Mouse (Mus musculus): ENCODE measurements around the gene Olfr1391.
"Not testable (repeated sequence)": the region's sequence is repeated elsewhere in the genome, so short reads cannot be mapped to it uniquely, and the experiment has no call there.

The Olfr1391 gene

GRCm38 (mm10) chr11:49322442-49322841, at the start of gene Olfr1391:
Gene Olfr1391 (plus strand): TSS chr11:49322742.
- DNase-seq (ENCODE audit: low read depth, low spot score): no peak

DNA sequence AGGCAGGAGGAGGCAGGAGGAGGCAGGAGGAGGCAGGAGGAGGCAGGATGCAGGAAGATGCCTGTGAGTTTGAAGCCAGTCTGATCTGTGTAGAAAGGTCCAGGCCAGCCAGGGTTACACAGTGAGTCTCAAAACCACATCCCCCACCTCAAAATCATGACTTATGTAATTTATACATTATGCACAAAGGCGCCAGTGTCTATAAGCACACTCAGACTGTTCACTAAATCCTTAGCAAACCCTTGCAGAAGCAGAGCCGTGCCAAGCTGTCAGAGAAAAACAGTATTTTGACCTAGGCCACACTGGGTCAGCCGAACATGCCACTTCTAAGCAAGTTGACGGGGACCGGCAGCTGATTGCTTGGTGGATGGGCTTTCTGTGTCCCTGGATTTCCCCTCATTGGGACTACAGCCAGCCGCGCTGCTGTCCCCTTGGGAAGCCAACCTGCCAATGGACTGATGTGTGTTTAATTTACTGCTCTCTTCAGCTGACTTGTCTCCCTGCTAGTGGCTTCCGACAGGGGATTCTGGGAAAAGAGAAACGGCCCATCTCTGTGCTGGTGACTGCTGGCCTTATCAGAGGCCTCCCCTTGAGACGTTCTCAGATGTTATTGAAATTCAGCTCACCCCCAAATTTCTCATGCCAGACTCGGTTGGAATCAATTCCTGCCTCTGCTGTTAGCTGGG, 48.6 kb upstream of the Olfr1391 start:
- DNase-seq (ENCODE audit: low read depth, low spot score): no peak

DNA sequence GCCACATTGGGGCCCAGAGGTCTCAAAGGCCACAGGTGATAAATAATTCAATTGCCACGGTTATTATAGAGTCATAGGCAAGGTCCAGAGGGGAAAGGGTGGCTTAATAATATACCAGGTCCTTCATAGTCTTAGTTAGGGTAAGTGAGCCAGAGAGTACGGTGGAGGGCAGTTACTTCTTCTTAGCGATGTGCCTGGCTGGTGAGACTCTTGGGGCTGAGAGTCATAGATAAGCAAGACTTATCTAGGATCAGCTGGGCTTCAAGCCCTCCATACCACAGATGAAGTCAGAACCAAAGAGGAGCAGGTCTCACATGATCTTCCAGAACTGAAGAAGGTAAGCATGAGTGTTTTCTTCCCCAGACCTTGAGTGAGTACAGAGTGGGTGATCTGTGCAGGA, 44.3 kb upstream of the Olfr1391 start, which contains the start of gene Olfr1393:
Gene Olfr1393, plus strand, starts transcription at position 83 of the 400 bp plus-strand sequence.
- no peak for DNase-seq (ENCODE audit: low read depth, low spot score)

- DNase-seq (ENCODE audit: low read depth, low spot score): not testable (repeated sequence)
Measured at GRCm38 (mm10) chr11:49284982-49285381, 37.6 kb upstream of the Olfr1391 start, which contains the start of gene Olfr1392. Gene Olfr1392 (plus strand): TSS chr11:49285282.

DNA sequence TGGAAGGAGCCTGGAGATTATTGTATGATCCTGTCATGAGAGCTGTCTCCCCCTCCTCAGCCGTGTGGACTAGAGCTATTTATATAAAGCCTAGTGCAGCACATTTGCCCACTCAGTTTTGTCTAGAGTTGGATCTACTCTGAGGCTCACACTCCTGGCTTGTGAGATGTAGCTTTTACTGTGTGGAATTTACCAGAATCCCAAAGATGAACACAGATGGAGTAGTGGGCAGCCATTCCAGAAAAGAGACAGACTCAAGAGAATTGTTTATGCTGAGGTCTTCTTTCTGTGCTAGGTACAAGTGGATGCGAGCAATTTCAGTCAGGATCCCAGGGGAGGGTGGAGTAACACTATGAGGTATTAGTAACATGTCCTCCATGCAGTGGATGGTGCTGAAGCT, 35.3 kb upstream of the Olfr1391 start:
- DNase-seq (ENCODE audit: low read depth, low spot score): no peak

DNA sequence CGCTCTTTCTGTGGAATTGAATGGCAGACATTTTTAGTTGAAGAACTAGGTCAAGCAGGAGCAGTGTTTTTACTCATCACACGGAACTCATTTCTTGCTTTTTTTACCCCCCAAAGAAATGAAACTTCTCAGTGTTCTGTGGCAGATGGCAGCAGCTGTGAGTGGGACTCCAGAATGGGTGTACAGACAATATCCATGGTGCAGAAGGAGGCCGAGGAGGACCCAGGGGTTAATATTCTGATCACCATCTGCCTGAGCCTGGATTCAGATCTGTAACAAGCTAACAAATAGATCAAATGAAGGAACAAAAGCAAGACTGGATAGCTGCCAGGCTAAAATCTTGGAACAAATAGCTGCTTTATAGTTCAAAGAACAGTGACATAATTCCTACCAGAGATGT, 29.8 kb upstream of the Olfr1391 start:
- no peak for DNase-seq (ENCODE audit: low read depth, low spot score)

GRCm38 (mm10) chr11:49304441-49304840, 18.1 kb upstream of the Olfr1391 start, which contains the start of gene Olfr10:
Gene Olfr10 (plus strand): TSS chr11:49304741.
- no peak for DNase-seq (ENCODE audit: low read depth, low spot score)

DNA sequence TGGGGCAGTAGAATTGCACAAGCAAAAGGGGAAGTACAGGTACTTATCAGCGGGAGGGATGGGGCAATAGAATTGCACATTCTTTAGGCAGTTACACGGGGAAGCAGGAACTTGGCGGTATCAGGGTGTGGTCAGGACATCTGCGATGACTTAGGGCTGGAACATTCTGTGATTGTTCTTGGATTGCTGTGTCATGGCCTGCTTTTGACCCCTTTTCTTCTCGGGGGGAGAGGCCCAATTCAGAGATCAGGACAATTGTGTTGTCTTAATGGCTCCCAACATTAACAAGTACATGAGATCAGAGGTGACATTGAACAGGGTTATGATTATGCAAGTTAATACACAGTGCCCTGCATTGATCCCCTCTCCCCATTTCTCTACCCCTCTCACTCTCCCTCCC, 14.0 kb upstream of the Olfr1391 start:
- DNase-seq (ENCODE audit: low read depth, low spot score): not testable (repeated sequence)

- no peak for DNase-seq (ENCODE audit: low read depth, low spot score)
Measured at GRCm38 (mm10) chr11:49326726-49327125, 4.2 kb downstream of the Olfr1391 start.

DNA sequence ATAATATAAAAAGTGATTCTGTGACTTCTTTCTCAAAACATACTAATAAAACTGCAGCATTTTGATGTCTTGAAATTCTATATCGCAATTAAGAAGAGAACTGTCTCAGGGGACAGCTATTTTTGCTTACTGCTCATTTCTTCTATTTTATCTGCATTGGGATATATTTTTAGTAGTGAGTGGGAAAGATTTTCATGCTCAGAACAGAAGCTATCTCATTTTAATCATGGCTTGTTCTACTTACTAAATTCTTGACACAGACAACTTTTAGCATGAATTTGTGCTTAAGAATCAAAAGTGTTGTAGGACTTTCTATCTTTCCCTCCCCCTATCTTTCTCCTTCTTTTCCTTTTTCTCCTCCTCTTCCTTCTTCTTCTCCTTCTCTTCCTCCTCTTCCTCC, 7.1 kb downstream of the Olfr1391 start:
- DNase-seq (ENCODE audit: low read depth, low spot score): no peak

- DNase-seq (ENCODE audit: low read depth, low spot score): no peak
Measured at GRCm38 (mm10) chr11:49334888-49335287, 12.3 kb downstream of the Olfr1391 start, which contains the start of gene Olfr1390. Gene Olfr1390 (plus strand): TSS chr11:49335188.

GRCm38 (mm10) chr11:49337150-49337832, 14.7 kb downstream of the Olfr1391 start:
- DNase-seq (ENCODE audit: low read depth, low spot score): no peak
